Mouse (Mus musculus) MEL (cell line): ENCODE results near the gene Rtbdn.

Experiments
- CHD2 ChIP-seq: IDR thresholded peaks from 2 replicates; pipeline ENCODE4 v1.6.1; 2011; ENCODE audit warnings: low read length, improper control_type of control experiment
- ELF1 ChIP-seq: IDR thresholded peaks from 2 replicates; pipeline ENCODE4 v1.6.1; 2014; ENCODE audit warnings: low read depth, mild to moderate bottlenecking, inconsistent platforms, low read length, improper control_type of control experiment, moderate library complexity
- POLR2A ChIP-seq, 2 experiments: IDR thresholded peaks; 2 replicates each; pipeline ENCODE4 v1.6.1; 2011 to 2012; ENCODE audit warnings: low read length in 2 of 2, mild to moderate bottlenecking in 2 of 2, control low read depth in 1 of 2, improper control_type of control experiment in 1 of 2, low read depth in 1 of 2, moderate library complexity in 1 of 2; ENCODE audit not compliant: control insufficient read depth in 1 of 2, insufficient read depth in 1 of 2, poor library complexity in 1 of 2
- RCOR1 ChIP-seq: IDR thresholded peaks from 2 replicates; pipeline ENCODE4 v1.6.1; 2012; ENCODE audit warnings: low read depth, mild to moderate bottlenecking, inconsistent platforms, low read length, improper control_type of control experiment
- TAL1 ChIP-seq: IDR thresholded peaks from 2 replicates; pipeline ENCODE4 v1.6.1; 2012; ENCODE audit warnings: mild to moderate bottlenecking, inconsistent platforms, low read length, moderate library complexity, mixed read lengths

DNA sequence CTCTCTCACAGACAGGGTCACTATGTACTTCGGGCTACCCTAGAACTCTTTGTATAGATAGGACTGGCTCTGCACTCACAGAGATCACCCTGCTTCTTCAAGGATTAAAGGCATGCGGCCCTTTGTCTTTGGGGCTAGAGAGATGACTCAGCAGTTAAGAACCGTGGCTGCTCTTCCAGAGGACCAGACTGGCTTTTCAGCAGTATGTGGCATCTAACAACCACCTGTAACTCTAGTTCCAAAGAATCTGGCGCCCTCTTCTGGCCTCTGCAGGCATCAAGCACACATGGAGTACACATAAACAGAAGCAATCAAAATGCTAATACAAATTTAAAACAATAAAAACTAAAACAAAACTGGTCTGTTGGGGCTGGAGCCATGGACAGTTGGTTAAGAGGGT lies 32.8 kb upstream of the Rtbdn start:
- TF ChIP-seq POLR2A (IDR thresholded peaks at IDR 0.05; ENCODE audit: control insufficient read depth in 1 of 2, insufficient read depth in 1 of 2, low read depth in 1 of 2, low read length in 2 of 2, poor library complexity in 1 of 2) (0 out of 4 replicates have a peak, but pooled peaks of 1 of the 2 experiments have one; percentile 2), TAL1 (no peak), ELF1 (no peak), CHD2 (no peak), RCOR1 (no peak)
